Mouse (Mus musculus): ENCODE results near the gene Tesk2. TPM values are rescaled to one million over a fixed set of nuclear protein-coding genes. Genes with fewer than 3 reads are reported as not detected.
A peak's percentile ranks its signal among the peaks of the same experiment; 100 is the strongest.

Gene Tesk2
- total and polyA plus RNA-seq, 3 experiments = 3.5 to 7.0 (median 5.8) TPM

DNA sequence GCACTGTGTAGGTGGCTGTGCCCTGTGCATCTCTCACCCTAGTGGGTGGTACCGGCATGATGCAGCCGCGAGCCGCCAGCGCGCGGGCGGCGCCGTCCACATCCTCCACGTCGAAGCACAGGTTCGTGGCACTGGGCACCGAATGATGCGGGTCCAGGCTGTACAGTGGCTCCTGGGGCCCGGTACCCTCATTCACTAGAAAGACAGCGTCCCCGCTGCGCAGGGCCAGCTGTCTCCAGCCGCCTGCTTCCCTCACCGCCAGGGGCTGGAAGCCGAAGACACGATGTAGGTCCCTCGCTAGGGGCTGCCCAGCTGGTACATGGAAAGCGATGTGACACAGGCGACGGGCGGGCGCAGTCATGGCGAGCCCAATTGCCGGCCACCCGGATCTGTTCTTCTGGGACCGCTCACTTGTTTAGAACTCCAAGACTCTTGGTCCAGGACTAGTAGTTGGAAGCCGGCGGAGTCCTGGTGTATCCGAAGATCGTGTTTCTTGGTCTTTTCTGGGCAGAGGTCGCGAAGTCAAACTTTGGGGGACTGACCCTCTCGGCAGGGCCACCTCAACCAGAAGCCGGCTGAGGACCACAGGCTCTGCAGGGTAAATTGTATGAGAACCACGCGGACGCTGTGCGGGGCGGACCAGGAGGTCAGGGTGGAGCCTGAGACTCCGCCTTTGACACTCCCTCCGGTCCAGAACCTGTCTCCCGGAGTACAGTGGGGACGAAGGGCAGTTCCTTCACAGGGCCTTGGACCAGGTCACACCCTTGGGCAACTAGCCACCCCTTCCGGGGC, 100.3 kb downstream of the Tesk2 start (continued):
- TF ChIP-seq POLR2AphosphoS2 (IDR thresholded peaks at IDR 0.05; ENCODE audit: low read depth, low read length) (no peak), USF2 (conservative IDR thresholded peaks at IDR 0.05; ENCODE audit: low read depth, low read length) (no peak), GABPA (IDR thresholded peaks at IDR 0.05; ENCODE audit: insufficient replicate concordance, low read depth, low read length) (no peak), MAZ (IDR thresholded peaks at IDR 0.05; ENCODE audit: low read depth, low read length) (no peak), IRF4 (IDR thresholded peaks at IDR 0.05; ENCODE audit: low read depth, low read length) (no peak), NRF1 (IDR thresholded peaks at IDR 0.05; ENCODE audit: low read depth, low read length) (no peak), ELF1 (IDR thresholded peaks at IDR 0.05; ENCODE audit: low read depth, low read length) (no peak), MXI1 (IDR thresholded peaks at IDR 0.05; ENCODE audit: low read depth, low read length) (peak; percentile 57; the same call in 1 of the 2 replicates), UBTF (IDR thresholded peaks at IDR 0.05; ENCODE audit: low read depth, low read length) (no peak), JUN (IDR thresholded peaks at IDR 0.05; ENCODE audit: insufficient read depth, low read depth, low read length) (no peak), MAX (IDR thresholded peaks at IDR 0.05; ENCODE audit: low read length) (0 out of 2 replicates have a peak, but pooled peaks have one; percentile 18), PAX5 (IDR thresholded peaks at IDR 0.05; ENCODE audit: low read length) (no peak), JUND (conservative IDR thresholded peaks at IDR 0.05; ENCODE audit: low read depth, low read length) (no peak), ZNF384 (IDR thresholded peaks at IDR 0.05; ENCODE audit: low read depth, low read length) (no peak), ZKSCAN1 (IDR thresholded peaks at IDR 0.05; ENCODE audit: borderline replicate concordance, low read depth, low read length) (no peak)

DNA sequence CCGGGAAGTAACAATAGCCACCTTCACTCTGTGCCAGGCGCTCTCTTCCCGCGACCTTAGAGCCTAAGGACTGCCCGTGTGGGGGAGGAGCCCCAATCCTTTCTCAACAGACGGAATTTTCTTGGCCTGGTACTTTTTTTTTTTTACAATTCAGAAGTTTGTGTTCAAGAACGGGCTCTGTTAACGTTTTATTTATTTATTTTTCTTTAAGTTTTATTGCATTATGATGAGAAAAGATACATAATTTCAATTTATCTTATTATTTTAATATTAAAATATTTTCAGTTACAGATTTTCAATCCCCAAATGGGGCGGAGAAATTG, 100.9 kb downstream of the Tesk2 start, which contains the start of gene Hpdl:
Gene Hpdl, minus strand, starts transcription at position 14 of the 323 bp plus-strand sequence.
- Histone ChIP-seq H3K79me2 (replicated peaks; ENCODE audit: control insufficient read depth, extremely low read depth, insufficient read depth, poor library complexity, severe bottlenecking) (no peaks in the 10 kb centered on the region), H3K27ac (ENCODE audit: insufficient read depth, low read depth) (no peak within 1 kb of the TSS), H3K27me3 (replicated peaks) (no peaks in the 10 kb centered on the region), H3K36me3 (replicated peaks in 1 of 2; ENCODE audit: control insufficient read depth in 1 of 2, insufficient read depth in 1 of 2, low read length in 1 of 2) (peaks cover 13 to 39% of the 10 kb centered on the region in 2 experiments), H3K4me1 (ENCODE audit: control insufficient read depth in 1 of 2, insufficient read depth in 2 of 2) (peaks cover 4 to 18% of the 10 kb centered on the region in 2 experiments), H3K4me3 (replicated peaks in 1 of 3; ENCODE audit: low read depth in 2 of 3, low read length in 2 of 3, poor library complexity in 1 of 3) (peak within 1 kb of the TSS in 2 of 3 experiments; percentile 23 to 39), H3K9ac (ENCODE audit: insufficient read depth, low read depth) (no peak within 1 kb of the TSS), H3K4me2 (ENCODE audit: insufficient read depth, low read depth, poor library complexity, severe bottlenecking) (peak within 1 kb of the TSS; percentile 8; the same call in 1 of the 2 replicates), H3K9me3 (replicated peaks; ENCODE audit: low read length) (no peaks in the 10 kb centered on the region)
- DNase-seq (ENCODE audit: extremely low read depth) = no peak
- no peak for TF ChIP-seq TCF12 (IDR thresholded peaks at IDR 0.05; ENCODE audit: low read depth, low read length)
- peak; percentile 30 for TF ChIP-seq ZNF384 (IDR thresholded peaks at IDR 0.05; ENCODE audit: low read depth, low read length)
- in situ Hi-C loops (cut with MboI; ENCODE audit: low pct_ligation_motif_present, low pct_unique_long_range_greater_than_20kb, low sequenced_read_pairs) = loop anchor here (5.0 to 25.0 kb wide), 3 partner anchors 171 to 659 kb away; partner anchors contain the start of genes 1700042G07Rik, Gm49337, Lurap1 and Tspan1
- dilution Hi-C loops (cut with MboI; ENCODE audit: extremely low pct_ligation_motif_present, extremely low pct_unique_long_range_greater_than_20kb, low sequenced_read_pairs) = no loop called here
